Mouse (Mus musculus) heart, adult 2 months (tissue): ENCODE measurements around the gene Trmt1. TPM values are rescaled to one million over a fixed set of nuclear protein-coding genes. Genes with fewer than 3 reads are reported as not detected.
A peak's percentile ranks its signal among the peaks of the same experiment; 100 is the strongest.

ENCODE experiments used
- DNase-seq, 2 experiments: peaks; one replicate each; pipeline ENCODE4 v3.0.0; 2021
- H3K27ac ChIP-seq: fragments of 200-600 bp; 2 replicates; pipeline ENCODE4 v1.8.1; 2022
- H3K27me3 ChIP-seq: fragments of 200-500 bp; 2 replicates; pipeline ENCODE4 v1.6.1; 2012; ENCODE audit warnings: mild to moderate bottlenecking, low read length, inconsistent platforms, mixed read lengths; ENCODE audit not compliant: control insufficient read depth, insufficient read depth
- H3K36me3 ChIP-seq: fragments of 200-500 bp; 2 replicates; pipeline ENCODE4 v1.6.1; 2012; ENCODE audit warnings: low read length, inconsistent platforms; ENCODE audit not compliant: control insufficient read depth, insufficient read depth
- H3K4me1 ChIP-seq: fragments of 200-500 bp; 2 replicates; pipeline ENCODE4 v1.6.1; 2011; ENCODE audit warnings: low read length; ENCODE audit not compliant: control insufficient read depth, insufficient read depth
- H3K4me3 ChIP-seq: fragments of 200-600 bp; 2 replicates; pipeline ENCODE4 v1.8.1; 2022
- H3K79me2 ChIP-seq: fragments of 200-500 bp; replicated peaks from 2 replicates; pipeline ENCODE4 v1.6.1; 2012; ENCODE audit warnings: mild to moderate bottlenecking, inconsistent platforms, low read length, moderate library complexity, mixed read lengths; ENCODE audit not compliant: control insufficient read depth, insufficient read depth
- H3K9ac ChIP-seq: fragments of 200-500 bp; 2 replicates; pipeline ENCODE4 v1.6.1; 2012; ENCODE audit warnings: low read depth, mild to moderate bottlenecking, control low read depth, inconsistent platforms, low read length, mixed read lengths
- CTCF ChIP-seq: fragments of 200-600 bp; IDR thresholded peaks from 2 replicates; pipeline ENCODE4 v1.8.1; 2022; ENCODE audit warnings: antibody characterized with exemption, mild to moderate bottlenecking, moderate library complexity
- EP300 ChIP-seq: fragments of 200-500 bp; IDR thresholded peaks from 2 replicates; pipeline ENCODE4 v1.6.1; 2011; ENCODE audit warnings: low read depth, low read length, control low read depth; ENCODE audit not compliant: insufficient read depth
- POLR2A ChIP-seq: fragments of 200-500 bp; IDR thresholded peaks from 2 replicates; pipeline ENCODE4 v1.6.1; 2011; ENCODE audit warnings: mild to moderate bottlenecking, low read depth, low read length, control low read depth; ENCODE audit not compliant: insufficient read depth
- WGBS: fragments of 180-500 bp; shearing (Covaris S2); methylation state at CpG from one replicate; pipeline ENCODE4 v1.1.7; 2018; 5-methylcytosine and 5-hydroxymethylcytosine counted together
- intact Hi-C: fragments of 180-260 bp; cut with DNase I; formaldehyde crosslinking; loops from one replicate; pipeline ENCODE4 v1.15.1; 2025
- polyA plus RNA-seq: library from polyadenylated mRNA; depleted of rRNA; stranded (reverse); fragments of >200 nt; gene quantifications from 2 replicates; pipeline ENCODE4 v1.2.3, GENCODE M21; 2012
- total RNA-seq, 2 experiments: library from RNA; stranded (reverse); gene quantifications; 2 replicates each; pipeline ENCODE4 v1.2.3; 2021

Gene Trmt1
- total and polyA plus RNA-seq, 3 experiments: 32.0 to 50.8 (median 37.4) TPM

- Histone ChIP-seq H3K9ac (peak overlapping the region; percentile 15), H3K27ac (peak overlapping the region; percentile 85), H3K4me3 (no peak overlapping the region; the same call in 1 of the 2 replicates), H3K79me2 (no peaks in the 10 kb centered on the region), H3K27me3 (no peaks in the 10 kb centered on the region), H3K36me3 (peaks cover 10% of the 10 kb centered on the region), H3K4me1 (peaks cover 51% of the 10 kb centered on the region)
- no peak for DNase-seq
- WGBS: 48% methylated on average over 11 of the region's 11 CpGs
- no peak for TF ChIP-seq CTCF
- intact Hi-C loops: no loop called here
These were observed 45.5 kb downstream of the Trmt1 start for GRCm38 (mm10) chr8:84731371-84732177.

GRCm38 (mm10) chr8:84732545-84732944, 46.4 kb downstream of the Trmt1 start:
- H3K9ac ChIP-seq: no peak overlapping the region
- 34% methylated on average over 5 of the region's 5 CpGs for WGBS

GRCm38 (mm10) chr8:84732996-84733395, 46.9 kb downstream of the Trmt1 start:
- no peak overlapping the region for H3K4me3 ChIP-seq
- peak overlapping the region; percentile 89 for H3K27ac ChIP-seq
- H3K4me1 ChIP-seq: peaks cover 53% of the 10 kb centered on the region
- no peaks in the 10 kb centered on the region; the same call in 1 of the 2 replicates for H3K79me2 ChIP-seq
- intact Hi-C loops: no loop called here
- H3K27me3 ChIP-seq: no peaks in the 10 kb centered on the region
- DNase-seq: no peak
- H3K36me3 ChIP-seq: peaks cover 10% of the 10 kb centered on the region
- TF ChIP-seq EP300 (no peak), POLR2A (no peak), CTCF (no peak)
- WGBS: 26% methylated on average over 6 of the region's 6 CpGs
- H3K9ac ChIP-seq: peak overlapping the region; percentile 27

More at GRCm38 (mm10) chr8:84732545-84732944, 46.4 kb downstream of the Trmt1 start:
- TF ChIP-seq CTCF (no peak), POLR2A (no peak), EP300 (no peak)
- Histone ChIP-seq H3K79me2 (no peaks in the 10 kb centered on the region), H3K27me3 (no peaks in the 10 kb centered on the region), H3K27ac (peak overlapping the region; percentile 89), H3K4me3 (no peak overlapping the region), H3K36me3 (peaks cover 10% of the 10 kb centered on the region), H3K4me1 (peaks cover 51% of the 10 kb centered on the region)
- intact Hi-C loops: no loop called here
- no peak for DNase-seq

- TF ChIP-seq POLR2A (no peak), EP300 (no peak), CTCF (no peak)
- no peaks in the 10 kb centered on the region for H3K27me3 ChIP-seq
- peaks cover 10% of the 10 kb centered on the region for H3K36me3 ChIP-seq
- H3K79me2 ChIP-seq: no peaks in the 10 kb centered on the region; the same call in 1 of the 2 replicates
- 65% methylated on average over 6 of the region's 6 CpGs for WGBS
- no peak overlapping the region for H3K4me3 ChIP-seq
- no peak overlapping the region for H3K9ac ChIP-seq
- DNase-seq: no peak
- intact Hi-C loops: no loop called here
- peak overlapping the region; percentile 89 for H3K27ac ChIP-seq
- H3K4me1 ChIP-seq: peaks cover 60% of the 10 kb centered on the region
These were observed 47.9 kb downstream of the Trmt1 start for GRCm38 (mm10) chr8:84733959-84734358.

- intact Hi-C loops: no loop called here
- Histone ChIP-seq H3K27me3 (no peaks in the 10 kb centered on the region), H3K27ac (peak overlapping the region; percentile 89), H3K79me2 (no peaks in the 10 kb centered on the region; the same call in 1 of the 2 replicates), H3K4me1 (peaks cover 60% of the 10 kb centered on the region), H3K36me3 (peaks cover 10% of the 10 kb centered on the region), H3K4me3 (no peak overlapping the region), H3K9ac (no peak overlapping the region)
- TF ChIP-seq CTCF (no peak), EP300 (no peak), POLR2A (no peak)
- no peak for DNase-seq
- 70% methylated on average over 2 of the region's 2 CpGs for WGBS
These were observed 48.6 kb downstream of the Trmt1 start for GRCm38 (mm10) chr8:84734680-84735079.

DNA sequence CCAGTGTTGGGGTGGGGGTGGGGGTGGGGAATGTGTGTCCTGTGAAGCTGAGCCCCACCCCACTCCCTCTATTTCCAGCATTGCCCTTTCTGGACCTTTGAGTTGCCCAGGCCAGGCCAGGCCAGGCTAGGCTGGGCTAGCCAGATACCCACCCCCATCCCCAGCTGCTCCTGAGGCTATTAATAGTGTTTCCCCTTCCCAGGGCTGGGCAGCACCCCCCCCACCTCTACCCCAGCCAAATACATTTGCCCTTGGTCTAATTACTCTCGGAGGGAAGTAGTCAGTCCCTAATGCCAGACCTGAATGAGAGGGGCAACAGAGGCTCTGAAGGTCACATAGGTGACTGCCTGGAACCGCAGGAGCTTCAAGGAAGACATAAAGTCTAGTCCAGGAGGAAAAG, 49.5 kb downstream of the Trmt1 start:
- H3K27me3 ChIP-seq: no peaks in the 10 kb centered on the region
- peaks cover 56% of the 10 kb centered on the region for H3K4me1 ChIP-seq
- H3K4me3 ChIP-seq: no peak overlapping the region
- DNase-seq: peak in 1 of 2 experiments; percentile 68
- peak overlapping the region; percentile 43 for H3K9ac ChIP-seq
- H3K27ac ChIP-seq: peak overlapping the region; percentile 89
- intact Hi-C loops: no loop called here
- H3K36me3 ChIP-seq: peaks cover 10% of the 10 kb centered on the region
- TF ChIP-seq EP300 (no peak), POLR2A (peak; percentile 39; the same call in 1 of the 2 replicates)
- no peaks in the 10 kb centered on the region; the same call in 1 of the 2 replicates for H3K79me2 ChIP-seq
- 40% methylated on average over 2 of the region's 2 CpGs for WGBS
